Mouse (Mus musculus) cortical plate, adult 2 months (tissue): ENCODE data around the gene Psen1. TPM values are rescaled to one million over a fixed set of nuclear protein-coding genes. Genes with fewer than 3 reads are reported as not detected.

ENCODE experiments used
- H3K27ac ChIP-seq: fragments of 200-500 bp; 2 replicates; pipeline ENCODE4 v1.5.1; 2012; ENCODE audit warnings: low read length, control low read depth, inconsistent platforms; ENCODE audit not compliant: insufficient read depth
- H3K4me1 ChIP-seq: fragments of 200-500 bp; 2 replicates; pipeline ENCODE4 v1.6.1; 2011; ENCODE audit warnings: low read length; ENCODE audit not compliant: control insufficient read depth, insufficient read depth
- H3K4me3 ChIP-seq: fragments of 200-500 bp; 2 replicates; pipeline ENCODE4 v1.5.1; 2011; ENCODE audit warnings: mild to moderate bottlenecking, low read length, control low read depth; ENCODE audit not compliant: insufficient read depth
- CTCF ChIP-seq: fragments of 200-500 bp; IDR thresholded peaks from 2 replicates; pipeline ENCODE4 v1.5.1; 2011; ENCODE audit warnings: mild to moderate bottlenecking, control low read depth, low read length; ENCODE audit not compliant: insufficient read depth; ENCODE audit errors: extremely low read depth
- POLR2A ChIP-seq: fragments of 200-500 bp; IDR thresholded peaks from 2 replicates; pipeline ENCODE4 v1.6.1; 2011; ENCODE audit warnings: mild to moderate bottlenecking, low read length, control low read depth; ENCODE audit not compliant: insufficient read depth; ENCODE audit errors: extremely low read depth
- polyA plus RNA-seq: library from polyadenylated mRNA; depleted of rRNA; stranded (reverse); fragments of >200 nt; gene quantifications from 2 replicates; pipeline ENCODE4 v1.2.3, GENCODE M21; 2012

Psen1 gene
- polyA plus RNA-seq, 1 experiment = 37.7 TPM

GRCm38 (mm10) chr12:83743712-83744111, 55.8 kb downstream of the Psen1 start:
- Histone ChIP-seq H3K4me3 (no peak overlapping the region), H3K27ac (no peak overlapping the region), H3K4me1 (no peaks in the 10 kb centered on the region)
- TF ChIP-seq CTCF (no peak), POLR2A (no peak)

GRCm38 (mm10) chr12:83749186-83749585, 61.2 kb downstream of the Psen1 start:
- TF ChIP-seq CTCF (no peak), POLR2A (no peak)
- Histone ChIP-seq H3K4me1 (no peaks in the 10 kb centered on the region), H3K27ac (no peak overlapping the region), H3K4me3 (no peak overlapping the region)

DNA sequence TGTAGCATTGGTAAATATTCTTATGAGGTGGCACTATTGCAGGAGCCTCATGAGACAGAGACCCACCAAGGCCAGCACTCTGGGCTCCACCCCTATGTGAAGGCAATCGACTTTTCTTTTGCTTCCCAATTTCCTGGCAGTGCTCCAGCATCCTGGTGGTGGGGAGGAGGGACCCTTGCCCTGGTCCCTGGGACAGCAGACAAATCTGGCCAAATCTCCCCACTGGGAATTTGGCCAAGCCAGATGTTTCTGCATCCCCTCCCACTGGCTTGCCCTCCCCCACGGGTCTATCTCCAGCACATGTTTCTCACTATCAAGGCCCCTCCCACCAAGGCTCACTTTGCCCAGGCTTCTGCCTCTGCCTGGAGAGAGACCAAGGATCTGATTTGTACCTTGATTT, 64.5 kb downstream of the Psen1 start:
- TF ChIP-seq CTCF = no peak
- TF ChIP-seq POLR2A = no peak
- H3K4me3 ChIP-seq = no peak overlapping the region

GRCm38 (mm10) chr12:83758735-83759134, 70.8 kb downstream of the Psen1 start:
- H3K4me1 ChIP-seq = no peaks in the 10 kb centered on the region
- no peak overlapping the region for H3K27ac ChIP-seq
- no peak overlapping the region for H3K4me3 ChIP-seq
- TF ChIP-seq POLR2A (no peak), CTCF (no peak)

More for the DNA sequence above, 64.5 kb downstream of the Psen1 start:
- H3K4me1 ChIP-seq = no peaks in the 10 kb centered on the region
- no peak overlapping the region for H3K27ac ChIP-seq

DNA sequence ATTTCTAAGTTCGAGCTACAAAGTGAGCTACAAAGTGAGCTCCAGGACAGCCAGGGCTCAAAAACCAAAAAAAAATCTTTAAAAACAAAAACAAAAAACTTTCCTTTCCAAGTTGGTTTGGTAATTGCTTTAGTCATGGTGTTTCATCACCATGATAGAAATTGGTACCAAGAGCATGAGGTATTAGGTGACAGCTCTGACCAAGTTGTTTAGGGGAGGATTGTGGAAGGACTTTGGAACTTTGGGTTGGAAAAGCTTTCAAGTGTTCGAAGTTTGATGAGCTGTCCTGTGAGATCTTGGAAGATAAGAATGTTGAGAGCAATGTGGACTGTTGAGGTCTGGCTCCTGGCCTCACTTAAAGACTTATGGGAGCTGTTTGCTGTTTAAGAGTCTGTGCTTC, 72.2 kb downstream of the Psen1 start:
- Histone ChIP-seq H3K27ac (no peak overlapping the region), H3K4me3 (no peak overlapping the region), H3K4me1 (no peaks in the 10 kb centered on the region)
- TF ChIP-seq CTCF (no peak), POLR2A (no peak)

- no peaks in the 10 kb centered on the region for H3K4me1 ChIP-seq
- TF ChIP-seq CTCF = no peak
- no peak overlapping the region for H3K4me3 ChIP-seq
- H3K27ac ChIP-seq = no peak overlapping the region
Observed at GRCm38 (mm10) chr12:83762706-83763105, 74.8 kb downstream of the Psen1 start.

DNA sequence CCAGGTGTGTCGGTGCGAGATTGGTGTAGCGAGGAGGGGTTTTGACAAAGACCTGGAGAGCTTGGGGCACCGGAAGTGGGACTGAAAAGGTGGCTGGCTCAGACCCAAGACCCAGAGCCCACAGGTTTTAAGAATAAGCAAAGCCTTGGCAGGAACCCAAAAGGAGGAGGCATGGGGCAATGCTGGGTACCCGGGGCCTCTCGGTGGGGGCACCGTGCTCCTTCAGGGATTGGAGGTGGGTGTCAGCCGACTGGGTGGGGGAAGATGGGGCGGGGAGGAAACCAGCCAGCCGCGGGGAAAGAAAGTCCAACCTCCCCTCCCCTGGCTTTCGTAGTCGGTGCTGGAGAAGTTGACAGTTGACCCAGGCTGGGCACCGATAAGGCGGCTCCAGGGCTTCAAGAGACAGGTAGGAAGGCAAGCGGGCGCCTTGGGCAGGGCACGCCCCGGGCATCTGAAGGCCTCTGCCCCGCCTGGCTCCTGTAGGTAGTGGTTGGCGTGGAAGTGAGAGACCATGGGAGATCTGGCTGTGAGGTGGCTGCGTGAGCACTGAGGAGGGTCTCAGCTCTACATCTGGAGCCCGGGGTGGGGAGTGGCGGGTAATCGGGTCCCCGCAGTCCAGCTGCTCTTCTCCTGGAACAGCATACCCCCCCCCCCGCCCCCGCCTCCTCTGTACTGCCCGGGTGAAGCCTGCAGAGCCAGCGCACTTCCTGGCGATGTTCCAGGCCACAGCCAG, 75.5 kb downstream of the Psen1 start, which contains the start of gene Papln:
Papln (plus strand) TSS at position 324 of the 733 bp plus-strand sequence.
- Histone ChIP-seq H3K4me1 (no peaks in the 10 kb centered on the region), H3K4me3 (peak within 1 kb of the TSS; percentile 36; the same call in 1 of the 2 replicates), H3K27ac (no peak within 1 kb of the TSS)
- TF ChIP-seq CTCF (no peak), POLR2A (no peak)

- no peak for TF ChIP-seq POLR2A
- no peak for TF ChIP-seq CTCF
- no peak overlapping the region for H3K27ac ChIP-seq
- H3K4me1 ChIP-seq = no peaks in the 10 kb centered on the region
- peak overlapping the region; percentile 36; the same call in 1 of the 2 replicates for H3K4me3 ChIP-seq
Observed at GRCm38 (mm10) chr12:83764044-83764365, 76.1 kb downstream of the Psen1 start.

DNA sequence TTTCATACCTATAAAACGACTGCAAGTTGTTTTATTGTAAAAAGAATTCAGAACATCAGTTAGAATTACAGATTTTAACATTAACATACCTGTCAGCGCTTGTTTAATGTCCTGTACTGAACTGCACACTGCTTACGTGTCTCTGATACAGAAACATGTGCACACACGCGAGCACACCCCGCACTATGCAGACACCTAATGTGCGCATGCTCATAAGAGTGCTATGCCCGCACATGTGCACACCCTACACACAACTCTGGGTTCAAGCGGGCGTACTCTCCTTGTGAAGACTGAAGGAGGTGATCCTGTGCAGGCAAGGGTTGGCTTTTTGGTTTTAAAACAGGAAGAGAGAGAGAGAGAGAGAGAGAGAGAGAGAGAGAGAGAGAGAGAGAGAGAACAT, 76.6 kb downstream of the Psen1 start:
- no peak for TF ChIP-seq CTCF
- TF ChIP-seq POLR2A = no peak
- H3K4me1 ChIP-seq = no peaks in the 10 kb centered on the region
- H3K27ac ChIP-seq = no peak overlapping the region
- peak overlapping the region; percentile 36; the same call in 1 of the 2 replicates for H3K4me3 ChIP-seq

DNA sequence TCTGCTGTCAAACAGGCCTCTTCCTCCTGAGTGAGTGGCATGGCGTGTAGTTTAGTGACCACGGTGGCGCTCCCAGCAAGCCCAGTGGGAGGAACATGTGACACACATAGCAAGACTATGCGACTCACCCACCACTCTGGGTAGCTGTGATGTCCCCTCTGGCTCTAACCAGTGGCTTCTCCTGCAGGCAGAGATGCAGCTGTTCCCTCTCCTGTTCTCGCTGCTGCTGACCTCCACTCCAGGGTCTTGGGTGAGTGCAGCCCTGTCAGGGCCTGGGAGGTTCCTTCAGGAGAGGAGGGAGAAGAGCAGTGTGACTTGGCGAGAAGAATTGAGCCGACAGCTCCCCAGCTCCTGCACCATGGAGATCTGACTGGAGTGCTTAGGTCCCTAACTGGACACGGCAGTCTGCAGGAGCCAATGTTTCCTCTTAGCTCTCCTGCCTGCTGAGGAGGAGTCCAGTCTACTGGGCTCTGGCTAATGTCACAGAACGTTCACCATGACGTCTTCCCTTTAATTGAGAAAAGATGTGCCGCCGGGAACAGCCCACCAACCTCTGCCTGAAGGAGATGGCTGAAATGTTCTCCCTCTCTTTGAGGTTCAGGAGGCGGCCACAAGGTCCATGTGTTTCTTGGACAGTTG, 78.1 kb downstream of the Psen1 start:
- Histone ChIP-seq H3K4me1 (no peaks in the 10 kb centered on the region), H3K27ac (no peak overlapping the region), H3K4me3 (no peak overlapping the region)
- TF ChIP-seq CTCF (no peak), POLR2A (no peak)
